Mouse (Mus musculus) midbrain, embryonic 13.5 days (tissue): ENCODE measurements at regions not wholly inside any gene's neighbourhood (a gene's known extent, or its start where the extent isn't known, plus 50 kb on each side); places are given as distances from the start of the nearest gene placed in this dataset.
A peak's percentile ranks its signal among the peaks of the same experiment; 100 is the strongest.

Experiments used
- ATAC-seq: fragments of 200-750 bp; cut with Nextera tagmentation; 2 replicates; pipeline ENCODE4 v1.8.0; 2017; ENCODE audit warnings: mild to moderate bottlenecking, moderate TSS enrichment, moderate library complexity
- H3K27ac ChIP-seq: fragments of 300-500 bp; sonication (generic); 2 replicates; pipeline ENCODE4 v1.5.1; 2015; ENCODE audit warnings: inconsistent platforms, mild to moderate bottlenecking, moderate library complexity
- H3K27me3 ChIP-seq: fragments of 300-500 bp; sonication (generic); 2 replicates; pipeline ENCODE4 v1.6.1; 2015; ENCODE audit warnings: mild to moderate bottlenecking, inconsistent platforms
- H3K36me3 ChIP-seq: fragments of 300-500 bp; sonication (generic); 2 replicates; pipeline ENCODE4 v1.6.1; 2015; ENCODE audit warnings: mild to moderate bottlenecking, inconsistent platforms
- H3K4me1 ChIP-seq: fragments of 300-500 bp; sonication (generic); replicated peaks from 2 replicates; pipeline ENCODE4 v1.6.1; 2015; ENCODE audit warnings: inconsistent platforms
- H3K4me2 ChIP-seq: fragments of 300-500 bp; sonication (generic); replicated peaks from 2 replicates; pipeline ENCODE4 v1.6.1; 2015; ENCODE audit warnings: moderate library complexity, mild to moderate bottlenecking, inconsistent platforms
- H3K4me3 ChIP-seq: fragments of 300-500 bp; sonication (generic); replicated peaks from 2 replicates; pipeline ENCODE4 v1.5.1; 2015; ENCODE audit warnings: mild to moderate bottlenecking, inconsistent platforms
- H3K9ac ChIP-seq: fragments of 300-500 bp; sonication (generic); replicated peaks from 2 replicates; pipeline ENCODE4 v1.6.1; 2015; ENCODE audit warnings: mild to moderate bottlenecking, inconsistent platforms
- H3K9me3 ChIP-seq: fragments of 300-500 bp; sonication (generic); 2 replicates; pipeline ENCODE4 v1.6.1; 2016; ENCODE audit warnings: mild to moderate bottlenecking, inconsistent platforms
- WGBS: fragments of 180-500 bp; shearing (Covaris S2); methylation state at CpG from one replicate; pipeline ENCODE4 v1.1.7; 2015; 5-methylcytosine and 5-hydroxymethylcytosine counted together

- Histone ChIP-seq H3K4me2 (no peak overlapping the region), H3K27me3 (no peaks in the 10 kb centered on the region), H3K9ac (no peak overlapping the region), H3K9me3 (no peaks in the 10 kb centered on the region), H3K4me1 (no peaks in the 10 kb centered on the region), H3K4me3 (no peak overlapping the region), H3K27ac (no peak overlapping the region), H3K36me3 (no peaks in the 10 kb centered on the region)
- no peak for ATAC-seq
- WGBS: 92% methylated on average over 4 of the region's 4 CpGs
Observed at GRCm38 (mm10) chr5:28714978-28715377, 247.9 kb upstream of the Shh start.

- 81% methylated on average over 4 of the region's 4 CpGs for WGBS
- no peaks in the 10 kb centered on the region for H3K36me3 ChIP-seq
- no peak overlapping the region for H3K4me2 ChIP-seq
- ATAC-seq: no peak
- H3K4me1 ChIP-seq: no peaks in the 10 kb centered on the region
- H3K27me3 ChIP-seq: no peaks in the 10 kb centered on the region
- H3K9ac ChIP-seq: no peak overlapping the region
- no peaks in the 10 kb centered on the region for H3K9me3 ChIP-seq
- no peak overlapping the region for H3K27ac ChIP-seq
- no peak overlapping the region for H3K4me3 ChIP-seq
Observed at GRCm38 (mm10) chr5:28710517-28710916, 243.5 kb upstream of the Shh start.

GRCm38 (mm10) chr5:28709626-28710025, 242.6 kb upstream of the Shh start:
- no peak overlapping the region for H3K27ac ChIP-seq
- no peak for ATAC-seq
- H3K27me3 ChIP-seq: no peaks in the 10 kb centered on the region
- no peaks in the 10 kb centered on the region for H3K9me3 ChIP-seq
- WGBS: 72% methylated on average over 2 of the region's 2 CpGs
- H3K4me3 ChIP-seq: no peak overlapping the region
- H3K36me3 ChIP-seq: no peaks in the 10 kb centered on the region
- no peak overlapping the region for H3K4me2 ChIP-seq
- H3K9ac ChIP-seq: no peak overlapping the region
- H3K4me1 ChIP-seq: no peaks in the 10 kb centered on the region

GRCm38 (mm10) chr5:28704359-28704758, 237.3 kb upstream of the Shh start:
- H3K4me1 ChIP-seq: no peaks in the 10 kb centered on the region
- ATAC-seq: no peak
- no peaks in the 10 kb centered on the region for H3K36me3 ChIP-seq
- 98% methylated on average over 1 of the region's 1 CpGs for WGBS
- no peak overlapping the region for H3K4me3 ChIP-seq
- H3K9me3 ChIP-seq: no peaks in the 10 kb centered on the region
- H3K27me3 ChIP-seq: no peaks in the 10 kb centered on the region
- H3K9ac ChIP-seq: no peak overlapping the region
- H3K4me2 ChIP-seq: no peak overlapping the region
- no peak overlapping the region for H3K27ac ChIP-seq

GRCm38 (mm10) chr5:28696966-28697365, 229.9 kb upstream of the Shh start:
- H3K9ac ChIP-seq: no peak overlapping the region
- no peak overlapping the region for H3K4me3 ChIP-seq
- no peak overlapping the region for H3K27ac ChIP-seq
- H3K27me3 ChIP-seq: no peaks in the 10 kb centered on the region
- H3K4me1 ChIP-seq: no peaks in the 10 kb centered on the region
- no peak for ATAC-seq
- H3K4me2 ChIP-seq: no peak overlapping the region
- no peaks in the 10 kb centered on the region for H3K36me3 ChIP-seq
- no peaks in the 10 kb centered on the region for H3K9me3 ChIP-seq
- WGBS: 63% methylated on average over 3 of the region's 3 CpGs

- H3K9me3 ChIP-seq: no peaks in the 10 kb centered on the region
- 92% methylated on average over 6 of the region's 6 CpGs for WGBS
- ATAC-seq: no peak
- H3K27ac ChIP-seq: no peak overlapping the region
- no peak overlapping the region for H3K9ac ChIP-seq
- H3K36me3 ChIP-seq: no peaks in the 10 kb centered on the region
- H3K27me3 ChIP-seq: no peaks in the 10 kb centered on the region
- H3K4me2 ChIP-seq: no peak overlapping the region
- H3K4me1 ChIP-seq: no peaks in the 10 kb centered on the region
- no peak overlapping the region for H3K4me3 ChIP-seq
Observed at GRCm38 (mm10) chr5:28690110-28690509, 223.1 kb upstream of the Shh start.

- H3K36me3 ChIP-seq: no peaks in the 10 kb centered on the region
Observed at GRCm38 (mm10) chr5:28689651-28690050, 222.6 kb upstream of the Shh start.

GRCm38 (mm10) chr5:28689136-28689535, 222.1 kb upstream of the Shh start:
- ATAC-seq: no peak

More at GRCm38 (mm10) chr5:28689651-28690050, 222.6 kb upstream of the Shh start:
- Histone ChIP-seq H3K9me3 (no peaks in the 10 kb centered on the region), H3K4me3 (no peak overlapping the region), H3K9ac (no peak overlapping the region), H3K27ac (no peak overlapping the region), H3K4me2 (no peak overlapping the region), H3K27me3 (no peaks in the 10 kb centered on the region), H3K4me1 (no peaks in the 10 kb centered on the region)
- ATAC-seq: no peak
- WGBS: 73% methylated on average over 2 of the region's 2 CpGs

GRCm38 (mm10) chr5:28682821-28683220, 215.8 kb upstream of the Shh start:
- Histone ChIP-seq H3K9me3 (no peaks in the 10 kb centered on the region), H3K36me3 (no peaks in the 10 kb centered on the region), H3K4me1 (peaks cover 13% of the 10 kb centered on the region; the same call in 1 of the 2 replicates), H3K27ac (no peak overlapping the region), H3K4me2 (no peak overlapping the region), H3K27me3 (no peaks in the 10 kb centered on the region), H3K4me3 (no peak overlapping the region), H3K9ac (no peak overlapping the region)
- WGBS: 88% methylated on average over 6 of the region's 6 CpGs
- no peak for ATAC-seq

More at GRCm38 (mm10) chr5:28689136-28689535, 222.1 kb upstream of the Shh start:
- Histone ChIP-seq H3K4me3 (no peak overlapping the region), H3K27ac (no peak overlapping the region), H3K4me2 (no peak overlapping the region), H3K9me3 (no peaks in the 10 kb centered on the region), H3K4me1 (no peaks in the 10 kb centered on the region), H3K9ac (no peak overlapping the region), H3K27me3 (no peaks in the 10 kb centered on the region), H3K36me3 (no peaks in the 10 kb centered on the region)
- WGBS: 95% methylated on average over 3 of the region's 3 CpGs

- Histone ChIP-seq H3K4me3 (no peak overlapping the region), H3K9me3 (no peaks in the 10 kb centered on the region), H3K4me2 (no peak overlapping the region), H3K9ac (no peak overlapping the region), H3K36me3 (no peaks in the 10 kb centered on the region), H3K27me3 (no peaks in the 10 kb centered on the region), H3K27ac (no peak overlapping the region), H3K4me1 (peaks cover 13% of the 10 kb centered on the region; the same call in 1 of the 2 replicates)
- ATAC-seq: peak; percentile 45; the same call in 1 of the 2 replicates
- WGBS: 96% methylated on average over 1 of the region's 1 CpGs
Observed at GRCm38 (mm10) chr5:28680311-28680710, 213.3 kb upstream of the Shh start.

- H3K27ac ChIP-seq: no peak overlapping the region
- H3K4me2 ChIP-seq: no peak overlapping the region
- ATAC-seq: peak; percentile 58
- H3K36me3 ChIP-seq: no peaks in the 10 kb centered on the region
- no peak overlapping the region for H3K4me3 ChIP-seq
- no peaks in the 10 kb centered on the region for H3K27me3 ChIP-seq
- peaks cover 13% of the 10 kb centered on the region; the same call in 1 of the 2 replicates for H3K4me1 ChIP-seq
- H3K9ac ChIP-seq: no peak overlapping the region
- no peaks in the 10 kb centered on the region for H3K9me3 ChIP-seq
- 62% methylated on average over 1 of the region's 1 CpGs for WGBS
Observed at GRCm38 (mm10) chr5:28679761-28680160, 212.7 kb upstream of the Shh start.

GRCm38 (mm10) chr5:28630186-28630585, 163.1 kb upstream of the Shh start:
- 91% methylated on average over 4 of the region's 4 CpGs for WGBS
- ATAC-seq: no peak
- no peaks in the 10 kb centered on the region for H3K27me3 ChIP-seq

GRCm38 (mm10) chr5:28611885-28612284, 144.8 kb upstream of the Shh start:
- H3K9me3 ChIP-seq: no peaks in the 10 kb centered on the region
- ATAC-seq: no peak
- no peaks in the 10 kb centered on the region for H3K27me3 ChIP-seq
- H3K4me2 ChIP-seq: no peak overlapping the region
- H3K4me1 ChIP-seq: no peaks in the 10 kb centered on the region
- no peak overlapping the region for H3K4me3 ChIP-seq
- no peak overlapping the region for H3K27ac ChIP-seq
- no peak overlapping the region for H3K9ac ChIP-seq
- WGBS: 89% methylated on average over 3 of the region's 3 CpGs
- no peaks in the 10 kb centered on the region for H3K36me3 ChIP-seq

More at GRCm38 (mm10) chr5:28630186-28630585, 163.1 kb upstream of the Shh start:
- Histone ChIP-seq H3K4me3 (no peak overlapping the region), H3K4me1 (no peaks in the 10 kb centered on the region), H3K36me3 (no peaks in the 10 kb centered on the region), H3K4me2 (no peak overlapping the region), H3K9me3 (no peaks in the 10 kb centered on the region), H3K27ac (no peak overlapping the region), H3K9ac (no peak overlapping the region)
